Comparison of ENCODE assay signal across 26 mouse cellular contexts in genomic region chr2:76983601-76984000, GRCm38 (mm10). TPM values are rescaled to one million over a fixed set of nuclear protein-coding genes. Genes with fewer than 3 reads are reported as not detected.
DNase-seq lines count a peak whose midpoint lies in the region; ATAC-seq lines count a peak whose summit lies in the region.
"Had no signal": no experiment of that assay in that cellular context is flagged by ENCODE, and none has a peak within 500 bp of the region (broad histone marks: within the 10 kb centered on the region; RNA-seq: fewer than 3 reads in every experiment).

No protein-coding gene starts in this region.

- peak overlapping the region; percentile 97 for H3K27ac ChIP-seq in heart, embryonic 13.5 days (replicated peaks)
- peak overlapping the region; percentile 93 for H3K27ac ChIP-seq in heart, embryonic 15.5 days
- no peak overlapping the region for H3K27ac ChIP-seq in hindbrain, embryonic 10.5 days
- H3K27ac ChIP-seq: embryonic facial prominence, embryonic 10.5 days; embryonic facial prominence, embryonic 15.5 days; forebrain, embryonic 12.5 days; hindbrain, embryonic 12.5 days; hindbrain, postnatal 0 days; midbrain, embryonic 13.5 days had no signal

- peak overlapping the region; percentile 70 for H3K4me2 ChIP-seq in heart, embryonic 13.5 days
- peak overlapping the region; percentile 64 for H3K4me2 ChIP-seq in heart, embryonic 15.5 days
- H3K4me2 ChIP-seq: embryonic facial prominence, embryonic 15.5 days; forebrain, embryonic 12.5 days; hindbrain, embryonic 12.5 days; midbrain, embryonic 13.5 days had no signal

- H3K9ac ChIP-seq in heart, embryonic 13.5 days: no peak overlapping the region
- no peak overlapping the region for H3K9ac ChIP-seq in heart, embryonic 15.5 days
- H3K9ac ChIP-seq: embryonic facial prominence, embryonic 15.5 days; forebrain, embryonic 12.5 days; forebrain, postnatal 0 days; hindbrain, embryonic 12.5 days; midbrain, embryonic 13.5 days had no signal

- DNase-seq in heart, adult 11 months: peak; percentile 84
- DNase-seq in heart, postnatal 14 days: no peak
- DNase-seq in heart, postnatal 4 days: no peak
- DNase-seq in yolk sac, embryonic 10.5 days (ENCODE audit: low spot score): peak; percentile 22
- DNase-seq in hindbrain, embryonic 10.5 days (ENCODE audit: low spot score): no peak
- DNase-seq: adrenal gland, adult 8-10 months; cerebellum, adult 8-10 months; cerebellum, postnatal 25 days; forebrain, postnatal 0 days; gastrocnemius, postnatal 10 days; kidney, adult 11 months; kidney, postnatal 14 days; lung, adult 18-20 months; lung, postnatal 4 days; spleen, adult 18-20 months; thymus, postnatal 14 days had no signal

- peak overlapping the region; percentile 57; the same call in 1 of the 2 replicates for H3K4me3 ChIP-seq in heart, embryonic 13.5 days
- H3K4me3 ChIP-seq in heart, embryonic 15.5 days: no peak overlapping the region; the same call in 1 of the 2 replicates
- no peak overlapping the region for H3K4me3 ChIP-seq in hindbrain, embryonic 10.5 days
- H3K4me3 ChIP-seq: embryonic facial prominence, embryonic 10.5 days; embryonic facial prominence, embryonic 15.5 days; forebrain, embryonic 12.5 days; hindbrain, embryonic 12.5 days; midbrain, embryonic 13.5 days had no signal

- intact Hi-C loops in heart, postnatal 14 days (cut with DNase I): no loop called here

- no peak for ATAC-seq in heart, embryonic 13.5 days (ENCODE audit: extremely low read depth, insufficient number of reproducible peaks, low FRiP score, low TSS enrichment)
- ATAC-seq in heart, embryonic 15.5 days (replicated peaks; ENCODE audit: insufficient number of reproducible peaks, insufficient read depth, low FRiP score, low read depth): no peak
- ATAC-seq: forebrain, postnatal 0 days; hindbrain, postnatal 0 days; lung, postnatal 0 days had no signal

- no peaks in the 10 kb centered on the region for H3K9me3 ChIP-seq in heart, embryonic 13.5 days
- no peaks in the 10 kb centered on the region for H3K9me3 ChIP-seq in heart, embryonic 15.5 days (replicated peaks)
- H3K9me3 ChIP-seq in hindbrain, embryonic 10.5 days: no peaks in the 10 kb centered on the region
- H3K9me3 ChIP-seq: embryonic facial prominence, embryonic 10.5 days; embryonic facial prominence, embryonic 15.5 days; forebrain, embryonic 12.5 days; hindbrain, embryonic 12.5 days; midbrain, embryonic 13.5 days had no signal

- WGBS in heart, embryonic 13.5 days: 10% methylated on average over 5 of the region's 5 CpGs
- 20% methylated on average over 5 of the region's 5 CpGs for WGBS in heart, embryonic 15.5 days
- WGBS in hindbrain, embryonic 10.5 days: 71% methylated on average over 5 of the region's 5 CpGs

- no peaks in the 10 kb centered on the region for H3K27me3 ChIP-seq in heart, embryonic 13.5 days (replicated peaks)
- H3K27me3 ChIP-seq in heart, embryonic 15.5 days: no peaks in the 10 kb centered on the region
- H3K27me3 ChIP-seq in hindbrain, embryonic 10.5 days (ENCODE audit: insufficient read depth, poor library complexity, severe bottlenecking): no peaks in the 10 kb centered on the region
- H3K27me3 ChIP-seq: embryonic facial prominence, embryonic 15.5 days; forebrain, embryonic 12.5 days; hindbrain, embryonic 12.5 days; midbrain, embryonic 13.5 days had no signal

- peaks cover 23% of the 10 kb centered on the region for H3K4me1 ChIP-seq in heart, embryonic 13.5 days
- peaks cover 8% of the 10 kb centered on the region for H3K4me1 ChIP-seq in heart, embryonic 15.5 days (replicated peaks)
- no peaks in the 10 kb centered on the region for H3K4me1 ChIP-seq in hindbrain, embryonic 10.5 days (replicated peaks)
- H3K4me1 ChIP-seq: embryonic facial prominence, embryonic 15.5 days; forebrain, embryonic 12.5 days; hindbrain, embryonic 12.5 days had no signal

- peaks cover 6% of the 10 kb centered on the region for H3K36me3 ChIP-seq in heart, embryonic 13.5 days
- H3K36me3 ChIP-seq in heart, embryonic 15.5 days: no peaks in the 10 kb centered on the region
- no peaks in the 10 kb centered on the region for H3K36me3 ChIP-seq in hindbrain, embryonic 10.5 days
- H3K36me3 ChIP-seq: embryonic facial prominence, embryonic 10.5 days; embryonic facial prominence, embryonic 15.5 days; forebrain, embryonic 12.5 days; G1E; hindbrain, embryonic 12.5 days; midbrain, embryonic 13.5 days had no signal

RNA-seq across cellular contexts. Expression of gene Ttn, which starts 1.3 kb away (rescaled TPM):
- 1,000 to 10,000 TPM; 2,535 to 2,618 TPM for total RNA-seq in heart, postnatal 14 days (2021)
- polyA plus RNA-seq in heart, embryonic 13.5 days (2015; fragmentation: Nextera tagmentation; extraction: Ambion mirVana): 426 and 512 TPM in 2 replicates
- 1,000 to 10,000 TPM; 2,325 to 2,346 TPM for total RNA-seq in heart, postnatal 4 days (2021)
- polyA plus RNA-seq in heart, embryonic 15.5 days (2015; fragmentation: Nextera tagmentation; extraction: Ambion mirVana): 583 and 694 TPM in 2 replicates
- polyA plus RNA-seq in hindbrain, embryonic 10.5 days (2016; fragmentation: Nextera tagmentation; extraction: Ambion mirVana): 0.10 and 0.32 TPM in 2 replicates
- polyA plus RNA-seq: G1E had no signal

Comparison
In these comparisons a context has a peak if more than half of its experiments do, and no peak if none do; other contexts are left out.
1. DNase-seq: peak in heart, adult 11 months (single experiment) and yolk sac, embryonic 10.5 days (single experiment); none in heart, postnatal 14 days (0 of 2), heart, postnatal 4 days (single experiment) and hindbrain, embryonic 10.5 days (single experiment).
2. RNA of gene Ttn, which starts 1.3 kb away (polyA plus RNA-seq): 583 to 694 TPM in heart, embryonic 15.5 days and 426 to 512 TPM in heart, embryonic 13.5 days; 0.10 to 0.32 TPM in hindbrain, embryonic 10.5 days; every median in the first group is over 100 times any median in the second.